Mouse (Mus musculus): ENCODE data around the gene Hist1h3e.
"Not testable (repeated sequence)": the region's sequence is repeated elsewhere in the genome, so short reads cannot be mapped to it uniquely, and the experiment has no call there.

GRCm38 (mm10) chr13:23561883-23562659 lies at the start of gene Hist1h3e:
- TF ChIP-seq CTCF (IDR thresholded peaks at IDR 0.05; ENCODE audit: low read depth, low read length) = not testable (repeated sequence)
- TF ChIP-seq POLR2A (IDR thresholded peaks at IDR 0.05; ENCODE audit: insufficient read depth, low read length) (peak; percentile 97), EP300 (IDR thresholded peaks at IDR 0.05; ENCODE audit: insufficient read depth, low read depth, low read length) (0 out of 2 replicates have a peak, but pooled peaks have one; percentile 29)

Measured in ES-Bruce4 (cell line).